Mouse (Mus musculus) testis, postnatal 10 days (tissue): ENCODE data around the gene Nkx3-2.

ENCODE experiments used
- DNase-seq: peaks from one replicate; pipeline ENCODE4 v3.0.0; 2021; ENCODE audit warnings: low spot score

The Nkx3-2 gene

GRCm38 (mm10) chr5:41763731-41764721 lies at the start of gene Nkx3-2:
TSS of gene Nkx3-2 (minus strand) at chr5:41764501.
- DNase-seq = peak; percentile 42

- no peak for DNase-seq
Observed at GRCm38 (mm10) chr5:41812516-41812915, 48.2 kb upstream of the Nkx3-2 start.

GRCm38 (mm10) chr5:41811279-41811678 lies 47.0 kb upstream of the Nkx3-2 start:
- DNase-seq = no peak

GRCm38 (mm10) chr5:41807383-41807782 lies 43.1 kb upstream of the Nkx3-2 start:
- DNase-seq = no peak

- DNase-seq = no peak
Observed at GRCm38 (mm10) chr5:41806176-41806575, 41.9 kb upstream of the Nkx3-2 start.

- DNase-seq = no peak
Observed at GRCm38 (mm10) chr5:41805085-41805484, 40.8 kb upstream of the Nkx3-2 start.

GRCm38 (mm10) chr5:41804643-41805042 lies 40.3 kb upstream of the Nkx3-2 start:
- no peak for DNase-seq

- no peak for DNase-seq
Observed at GRCm38 (mm10) chr5:41801622-41802021, 37.3 kb upstream of the Nkx3-2 start.

GRCm38 (mm10) chr5:41794434-41794833 lies 30.1 kb upstream of the Nkx3-2 start:
- no peak for DNase-seq

GRCm38 (mm10) chr5:41790517-41790916 lies 26.2 kb upstream of the Nkx3-2 start:
- DNase-seq = no peak

- DNase-seq = no peak
Observed at GRCm38 (mm10) chr5:41788877-41789276, 24.6 kb upstream of the Nkx3-2 start.

GRCm38 (mm10) chr5:41781890-41782289 lies 17.6 kb upstream of the Nkx3-2 start:
- no peak for DNase-seq

- DNase-seq = no peak
Observed at GRCm38 (mm10) chr5:41780026-41780425, 15.7 kb upstream of the Nkx3-2 start.

- DNase-seq = no peak
Observed at GRCm38 (mm10) chr5:41775728-41776127, 11.4 kb upstream of the Nkx3-2 start.

- DNase-seq = no peak
Observed at GRCm38 (mm10) chr5:41775273-41775672, 11.0 kb upstream of the Nkx3-2 start.

GRCm38 (mm10) chr5:41768382-41769040 lies 4.2 kb upstream of the Nkx3-2 start:
- DNase-seq = peak; percentile 95

GRCm38 (mm10) chr5:41767296-41768200 lies 3.2 kb upstream of the Nkx3-2 start:
- no peak for DNase-seq

GRCm38 (mm10) chr5:41766406-41767010 lies 2.2 kb upstream of the Nkx3-2 start:
- DNase-seq = no peak

- DNase-seq = no peak
Observed at GRCm38 (mm10) chr5:41765626-41766405, 1.5 kb upstream of the Nkx3-2 start.

- peak; percentile 43 for DNase-seq
Observed at GRCm38 (mm10) chr5:41762947-41763730, 1.2 kb downstream of the Nkx3-2 start.
